Mouse (Mus musculus) spleen, adult 12 weeks (tissue): ENCODE results near the gene Scube2.

Experiments
- DNase-seq: peaks from one replicate; pipeline ENCODE4 v3.0.0; 2022; ENCODE audit warnings: low spot score

The Scube2 gene

GRCm38 (mm10) chr7:109850531-109850930 lies 14.9 kb downstream of the Scube2 start:
- no peak for DNase-seq

- DNase-seq: no peak
Observed at GRCm38 (mm10) chr7:109849750-109850434, 15.6 kb downstream of the Scube2 start.

GRCm38 (mm10) chr7:109848867-109849733 lies 16.4 kb downstream of the Scube2 start:
- DNase-seq: no peak

DNA sequence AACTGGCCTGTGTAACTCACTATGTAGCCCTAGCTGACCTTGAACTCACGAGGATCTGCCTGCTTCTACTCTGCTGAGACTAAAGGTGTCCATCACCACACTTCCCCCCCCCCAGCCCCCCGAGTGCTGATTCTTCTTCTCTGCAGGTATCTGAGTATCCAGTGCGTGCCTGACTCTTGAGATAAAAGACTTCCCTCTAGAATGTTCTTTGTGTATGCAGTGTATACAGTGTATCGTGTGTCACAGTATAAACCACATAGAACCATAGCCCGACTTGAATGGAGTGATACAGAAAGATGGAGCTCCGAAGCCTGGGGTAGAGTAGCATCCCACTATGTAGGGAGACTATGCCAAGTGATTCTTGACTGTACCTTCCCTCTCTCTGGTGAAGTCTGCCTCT lies 21.4 kb downstream of the Scube2 start:
- DNase-seq: no peak

DNA sequence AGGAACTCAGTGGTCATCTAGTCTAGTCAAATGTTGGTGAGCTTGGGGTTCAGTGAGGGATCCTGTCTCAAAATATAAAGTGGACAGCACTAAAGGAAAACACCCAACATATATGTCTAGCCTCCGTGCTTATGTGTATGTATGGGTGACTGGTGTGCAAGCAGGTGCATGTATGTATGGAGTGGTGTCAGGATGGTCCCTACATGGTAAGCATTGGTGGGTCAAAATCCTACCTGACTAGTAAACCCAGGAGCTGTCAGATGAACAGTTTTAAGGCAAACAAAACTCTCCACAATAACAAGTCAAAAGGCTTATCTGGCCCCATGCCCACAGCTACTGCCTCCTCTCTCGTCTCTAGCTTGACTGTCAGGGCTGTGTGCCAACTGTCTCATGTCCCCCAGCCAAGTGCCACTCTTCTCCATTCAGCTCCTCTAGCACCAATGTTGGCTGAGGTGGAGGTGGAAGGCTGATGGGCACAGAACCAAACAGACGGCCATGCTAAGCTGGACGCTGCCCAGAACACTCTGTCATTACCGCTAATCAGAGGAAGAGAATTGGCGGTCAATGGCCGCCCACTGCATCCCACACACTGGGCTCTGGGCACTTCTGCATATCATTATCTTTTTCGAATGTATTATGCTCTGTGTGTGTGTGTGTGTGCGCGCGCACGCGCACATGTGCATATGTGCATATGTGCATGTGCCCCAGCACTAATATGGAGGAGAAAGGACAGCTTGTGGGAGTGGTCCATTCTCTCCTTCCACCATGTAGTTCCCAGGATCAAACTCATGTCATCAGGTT lies 23.7 kb downstream of the Scube2 start:
- no peak for DNase-seq

DNA sequence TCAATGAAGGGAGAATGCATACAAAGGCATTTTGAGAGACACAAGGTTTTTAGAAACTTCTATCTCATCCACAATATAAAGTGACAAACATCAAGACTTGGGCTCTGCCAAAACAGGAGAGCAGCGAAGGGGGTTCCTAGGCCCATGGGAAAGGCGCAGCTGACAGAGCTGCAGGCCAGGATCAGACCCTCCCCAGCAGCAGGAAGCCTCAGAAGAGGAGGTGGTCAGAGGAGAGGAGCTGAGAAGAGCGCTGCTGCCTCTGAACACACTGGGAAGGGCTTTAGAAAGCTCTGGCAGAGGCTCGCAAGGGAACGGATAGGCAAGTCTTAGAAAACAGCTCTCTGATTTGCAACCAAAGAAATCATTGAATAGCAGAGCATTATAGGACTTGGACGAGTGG lies 24.4 kb downstream of the Scube2 start:
- no peak for DNase-seq

GRCm38 (mm10) chr7:109838613-109839012 lies 26.9 kb downstream of the Scube2 start:
- no peak for DNase-seq

- DNase-seq: no peak
Observed at GRCm38 (mm10) chr7:109837651-109838050, 27.8 kb downstream of the Scube2 start.

GRCm38 (mm10) chr7:109834894-109835293 lies 30.6 kb downstream of the Scube2 start:
- DNase-seq: no peak

DNA sequence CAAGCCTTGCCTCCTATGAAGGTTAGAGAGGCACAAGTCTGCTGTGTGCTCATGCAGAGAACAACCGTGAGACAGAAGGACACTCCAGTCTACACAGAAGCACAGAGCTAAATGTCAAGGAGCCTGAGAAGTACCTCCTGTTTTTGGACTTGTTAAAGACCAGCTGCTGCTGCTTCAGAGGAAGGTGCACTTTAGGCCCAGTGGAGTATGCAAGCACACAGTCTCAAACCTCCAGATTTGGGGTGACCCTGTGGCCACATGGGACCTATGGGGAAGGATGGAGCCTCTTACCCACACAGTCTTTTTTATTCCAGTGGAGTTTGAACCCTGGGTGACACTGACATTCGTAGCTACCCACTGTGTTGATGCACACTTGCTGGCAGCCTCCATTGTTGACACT lies 34.1 kb downstream of the Scube2 start:
- no peak for DNase-seq

GRCm38 (mm10) chr7:109826911-109827310 lies 38.6 kb downstream of the Scube2 start:
- DNase-seq: no peak

GRCm38 (mm10) chr7:109825293-109825692 lies 40.2 kb downstream of the Scube2 start:
- no peak for DNase-seq

- peak; percentile 36 for DNase-seq
Observed at GRCm38 (mm10) chr7:109818600-109818999, 46.9 kb downstream of the Scube2 start.

GRCm38 (mm10) chr7:109817954-109818353 lies 47.5 kb downstream of the Scube2 start:
- DNase-seq: peak; percentile 57

GRCm38 (mm10) chr7:109813330-109814140 lies 51.9 kb downstream of the Scube2 start:
- DNase-seq: no peak

- no peak for DNase-seq
Observed at GRCm38 (mm10) chr7:109807616-109808485, 57.6 kb downstream of the Scube2 start.

DNA sequence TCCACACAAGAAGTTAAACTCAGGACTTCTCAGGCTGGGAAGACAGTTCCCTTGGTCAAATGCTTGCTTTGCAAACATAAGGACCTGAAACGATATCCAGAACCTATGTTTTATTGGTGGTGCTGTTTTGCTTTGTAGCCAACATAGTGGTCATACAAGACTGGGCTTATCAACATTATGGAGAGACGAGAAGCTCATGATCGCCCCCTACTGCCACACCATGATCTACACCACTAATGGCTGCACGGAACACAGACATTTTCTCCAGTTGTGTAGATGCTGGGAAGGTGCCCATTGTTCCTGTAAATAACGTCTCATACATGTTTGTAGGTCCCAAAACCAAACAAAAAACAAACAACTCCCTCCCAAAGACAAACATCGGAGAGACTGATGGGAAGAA lies 60.6 kb downstream of the Scube2 start:
- DNase-seq: peak; percentile 29

DNA sequence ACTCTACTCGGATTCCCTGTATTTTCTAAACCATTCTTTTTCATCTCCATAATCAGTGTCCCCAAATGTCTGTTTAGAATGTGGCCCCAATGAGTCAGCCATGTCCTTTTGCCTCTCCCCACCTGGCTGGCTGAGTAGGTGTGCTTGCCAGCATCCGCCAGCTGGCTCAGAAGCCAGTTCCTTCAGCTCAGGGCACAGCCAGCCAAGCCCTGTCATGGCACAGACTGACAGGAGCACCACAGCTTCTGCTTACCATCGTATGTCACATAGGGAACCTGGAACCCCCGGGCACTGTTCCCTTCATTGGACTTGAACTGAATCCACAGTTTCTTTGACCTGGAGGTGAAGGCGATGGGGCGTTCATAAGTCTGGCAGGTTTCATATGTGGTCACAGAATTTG lies 61.1 kb downstream of the Scube2 start:
- DNase-seq: no peak

GRCm38 (mm10) chr7:109803516-109803915 lies 62.0 kb downstream of the Scube2 start:
- no peak for DNase-seq

GRCm38 (mm10) chr7:109800626-109801025 lies 64.9 kb downstream of the Scube2 start:
- no peak for DNase-seq

GRCm38 (mm10) chr7:109799168-109799567 lies 66.3 kb downstream of the Scube2 start:
- DNase-seq: no peak
